Mouse (Mus musculus) MEL (cell line): ENCODE data around the gene Nos1ap. TPM values are rescaled to one million over a fixed set of nuclear protein-coding genes. Genes with fewer than 3 reads are reported as not detected.

ENCODE experiments used
- DNase-seq: peaks from one replicate; pipeline ENCODE4 v3.0.0; 2011; ENCODE audit warnings: low read depth, low spot score
- H3K27ac ChIP-seq: 2 replicates; pipeline ENCODE4 v1.5.1; 2012; ENCODE audit warnings: low read depth, mild to moderate bottlenecking, control low read depth, low read length, moderate library complexity; ENCODE audit not compliant: control insufficient read depth
- H3K27me3 ChIP-seq, 2 experiments: fragments of 150-350 bp in 1 of 2; sonication (generic) in 1 of 2; 2 replicates each; pipeline ENCODE4 v1.6.1; 2012; ENCODE audit warnings: low read length in 2 of 2, mild to moderate bottlenecking in 2 of 2, improper control_type of control experiment in 1 of 2, moderate library complexity in 1 of 2; ENCODE audit not compliant: insufficient read depth in 2 of 2, control insufficient read depth in 1 of 2
- H3K36me3 ChIP-seq, 2 experiments: 2 replicates each; pipeline ENCODE4 v1.6.1; 2012 to 2014; ENCODE audit warnings: low read length in 2 of 2, improper control_type of control experiment in 1 of 2, inconsistent platforms in 1 of 2, mild to moderate bottlenecking in 1 of 2; ENCODE audit not compliant: insufficient read depth in 2 of 2, control insufficient read depth in 1 of 2
- H3K4me1 ChIP-seq, 2 experiments: fragments of 150-350 bp in 1 of 2; sonication (generic) in 1 of 2; 2 replicates each; pipeline ENCODE4 v1.6.1; 2012; ENCODE audit warnings: low read length in 2 of 2, improper control_type of control experiment in 1 of 2, mild to moderate bottlenecking in 1 of 2; ENCODE audit not compliant: insufficient read depth in 2 of 2, control insufficient read depth in 1 of 2
- H3K4me3 ChIP-seq, 2 experiments: fragments of 150-350 bp in 1 of 2; sonication (generic) in 1 of 2; 2 replicates each; pipeline ENCODE4 v1.5.1; 2012; ENCODE audit warnings: low read depth in 2 of 2, low read length in 2 of 2, mild to moderate bottlenecking in 2 of 2, moderate library complexity in 2 of 2, control low read depth in 1 of 2, improper control_type of control experiment in 1 of 2; ENCODE audit not compliant: control insufficient read depth in 1 of 2, insufficient read depth in 1 of 2
- H3K79me2 ChIP-seq: 2 replicates; pipeline ENCODE4 v1.6.1; 2012; ENCODE audit warnings: mild to moderate bottlenecking, low read length, moderate library complexity; ENCODE audit not compliant: control insufficient read depth, poor library complexity, insufficient read depth
- H3K9ac ChIP-seq: 2 replicates; pipeline ENCODE4 v1.6.1; 2012; ENCODE audit warnings: low read depth, mild to moderate bottlenecking, control low read depth, low read length, moderate library complexity; ENCODE audit not compliant: control insufficient read depth, poor library complexity, severe bottlenecking
- H3K9me3 ChIP-seq: fragments of 150-350 bp; sonication (generic); replicated peaks from 2 replicates; pipeline ENCODE4 v1.6.1; 2012; ENCODE audit warnings: mild to moderate bottlenecking, low read length, improper control_type of control experiment, moderate library complexity; ENCODE audit not compliant: insufficient read depth
- CTCF ChIP-seq, 3 experiments: IDR thresholded peaks in 2 of 3; conservative IDR thresholded peaks in 1 of 3; 2 replicates each; pipeline ENCODE4 v1.5.1; 2011 to 2012; ENCODE audit warnings: low read length in 3 of 3, low read depth in 2 of 3, mild to moderate bottlenecking in 2 of 3, improper control_type of control experiment in 1 of 3, inconsistent platforms in 1 of 3, mixed read lengths in 1 of 3, moderate library complexity in 1 of 3; ENCODE audit not compliant: control insufficient read depth in 1 of 3, insufficient read depth in 1 of 3, poor library complexity in 1 of 3, severe bottlenecking in 1 of 3
- GABPA ChIP-seq: IDR thresholded peaks from 2 replicates; pipeline ENCODE4 v1.6.1; 2012; ENCODE audit warnings: low read depth, mild to moderate bottlenecking, inconsistent platforms, low read length, improper control_type of control experiment, moderate library complexity
- MAFK ChIP-seq: IDR thresholded peaks from 2 replicates; pipeline ENCODE4 v1.6.1; 2011; ENCODE audit warnings: low read depth, mild to moderate bottlenecking, low read length, improper control_type of control experiment, borderline replicate concordance
- MAX ChIP-seq: IDR thresholded peaks from 2 replicates; pipeline ENCODE4 v1.6.1; 2011; ENCODE audit warnings: low read length, improper control_type of control experiment
- MAZ ChIP-seq: IDR thresholded peaks from 2 replicates; pipeline ENCODE4 v1.6.1; 2012; ENCODE audit warnings: low read depth, mild to moderate bottlenecking, inconsistent platforms, low read length, improper control_type of control experiment
- MEF2A ChIP-seq: IDR thresholded peaks from 2 replicates; pipeline ENCODE4 v1.6.1; 2014; ENCODE audit warnings: low read depth, mild to moderate bottlenecking, inconsistent platforms, low read length, improper control_type of control experiment; ENCODE audit not compliant: poor library complexity, insufficient replicate concordance, severe bottlenecking; ENCODE audit errors: extremely low read depth
- MXI1 ChIP-seq: IDR thresholded peaks from 2 replicates; pipeline ENCODE4 v1.6.1; 2011; ENCODE audit warnings: mild to moderate bottlenecking, low read depth, low read length, improper control_type of control experiment
- NELFE ChIP-seq: IDR thresholded peaks from 2 replicates; pipeline ENCODE4 v1.6.1; 2011; ENCODE audit warnings: low read depth, low read length, improper control_type of control experiment
- NRF1 ChIP-seq: IDR thresholded peaks from 2 replicates; pipeline ENCODE4 v1.6.1; 2014; ENCODE audit warnings: low read depth, mild to moderate bottlenecking, inconsistent platforms, low read length, improper control_type of control experiment, moderate library complexity; ENCODE audit not compliant: poor library complexity, insufficient read depth, severe bottlenecking
- RAD21 ChIP-seq: IDR thresholded peaks from 2 replicates; pipeline ENCODE4 v1.6.1; 2011; ENCODE audit warnings: mild to moderate bottlenecking, low read depth, low read length, improper control_type of control experiment
- SMC3 ChIP-seq: IDR thresholded peaks from 2 replicates; pipeline ENCODE4 v1.6.1; 2011; ENCODE audit warnings: low read depth, low read length, improper control_type of control experiment
- TAL1 ChIP-seq: IDR thresholded peaks from 2 replicates; pipeline ENCODE4 v1.6.1; 2012; ENCODE audit warnings: mild to moderate bottlenecking, inconsistent platforms, low read length, moderate library complexity, mixed read lengths
- TBP ChIP-seq: IDR thresholded peaks from 2 replicates; pipeline ENCODE4 v1.8.0; 2011; ENCODE audit warnings: low read depth, low read length, improper control_type of control experiment
- UBTF ChIP-seq: IDR thresholded peaks from 2 replicates; pipeline ENCODE4 v1.6.1; 2012; ENCODE audit warnings: low read depth, mild to moderate bottlenecking, inconsistent platforms, low read length, improper control_type of control experiment, moderate library complexity, borderline replicate concordance; ENCODE audit not compliant: insufficient read depth
- USF1 ChIP-seq: IDR thresholded peaks from 2 replicates; pipeline ENCODE4 v1.6.1; 2014; ENCODE audit warnings: low read depth, mild to moderate bottlenecking, inconsistent platforms, low read length, improper control_type of control experiment, moderate library complexity
- ZC3H11A ChIP-seq: IDR thresholded peaks from 2 replicates; pipeline ENCODE4 v1.6.1; 2012; ENCODE audit warnings: low read depth, mild to moderate bottlenecking, inconsistent platforms, low read length, improper control_type of control experiment
- ZKSCAN1 ChIP-seq: IDR thresholded peaks from 2 replicates; pipeline ENCODE4 v1.6.1; 2012; ENCODE audit warnings: low read depth, mild to moderate bottlenecking, inconsistent platforms, low read length, improper control_type of control experiment, moderate library complexity
- ZNF384 ChIP-seq: IDR thresholded peaks from 2 replicates; pipeline ENCODE4 v1.6.1; 2012; ENCODE audit warnings: low read depth, mild to moderate bottlenecking, inconsistent platforms, low read length, improper control_type of control experiment
- polyA plus RNA-seq, 2 experiments: library from polyadenylated mRNA; stranded (reverse) in 1 of 2; unstranded in 1 of 2; fragments of >175 nt in 1 of 2; fragments of >200 nt in 1 of 2; gene quantifications; 2 replicates each; pipeline versions ENCODE4 v1.2.1 to v1.2.4; 2012; ENCODE audit warnings: low replicate concordance in 2 of 2, low read depth in 1 of 2; ENCODE audit not compliant: insufficient read length in 2 of 2, insufficient read depth in 1 of 2, missing spikeins in 1 of 2
- total RNA-seq: library from RNA; depleted of rRNA; stranded (reverse); fragments of 300-350 nt; gene quantifications from 2 replicates; pipeline ENCODE4 v1.2.3, GENCODE M21; 2012

Nos1ap gene
- total and polyA plus RNA-seq, 3 experiments, result 0.62 to 2.4 TPM; not detected in 1

DNA sequence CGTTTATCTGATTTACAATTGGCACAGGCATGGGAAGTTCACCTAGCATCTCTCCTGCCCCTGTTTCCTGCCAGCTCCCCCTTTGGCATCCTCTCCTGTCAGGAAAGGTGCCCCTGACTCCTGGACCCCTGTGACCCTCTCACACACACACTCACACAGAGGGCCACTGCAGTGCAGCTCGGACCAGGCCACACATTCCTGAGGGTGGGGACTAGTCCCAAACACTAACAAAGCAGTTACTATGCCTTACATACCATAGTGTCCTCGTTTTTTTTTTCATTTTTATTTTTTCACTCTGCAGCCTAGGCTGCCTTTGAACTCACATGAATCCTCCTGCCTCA is 110.2 kb downstream of the Nos1ap start:
- Histone ChIP-seq H3K79me2 (no peaks in the 10 kb centered on the region), H3K27me3 (no peaks in the 10 kb centered on the region), H3K4me1 (no peaks in the 10 kb centered on the region), H3K36me3 (no peaks in the 10 kb centered on the region), H3K4me3 (no peak overlapping the region), H3K27ac (no peak overlapping the region), H3K9me3 (no peaks in the 10 kb centered on the region), H3K9ac (no peak overlapping the region)
- no peak for DNase-seq
- TF ChIP-seq MAZ (no peak), MAFK (no peak)

DNA sequence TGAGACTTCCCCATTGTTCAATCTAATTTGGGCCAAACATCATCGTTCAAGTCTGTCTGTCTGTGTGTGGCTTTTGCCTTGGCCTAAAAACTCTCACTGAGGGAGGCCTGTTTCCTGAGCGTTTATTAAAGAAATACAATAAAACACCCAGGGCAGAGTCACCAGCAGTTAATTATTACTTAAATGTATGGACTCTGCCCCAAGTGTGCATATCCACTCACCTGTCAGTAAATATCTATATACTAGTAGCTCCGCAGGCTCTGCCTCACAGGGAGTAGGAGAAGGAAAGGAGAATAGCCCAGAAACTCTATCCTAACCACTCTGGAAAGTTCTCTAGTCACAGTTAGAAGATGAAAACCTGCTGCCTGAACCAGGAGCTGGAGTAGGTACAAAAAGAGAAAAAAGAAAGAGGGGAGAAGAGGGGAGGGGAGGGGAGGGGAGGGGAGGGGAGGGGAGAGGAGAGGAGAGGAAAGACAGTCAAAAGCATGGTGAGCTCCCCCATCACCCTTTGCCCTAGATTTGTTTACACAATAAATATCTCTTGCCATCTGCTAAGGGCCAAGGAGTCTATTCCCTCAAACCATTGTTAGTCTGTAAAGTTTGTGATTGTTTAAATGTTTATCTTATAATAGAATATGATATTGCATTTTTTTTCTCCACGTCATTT is 110.7 kb downstream of the Nos1ap start:
- Histone ChIP-seq H3K4me3 (no peak overlapping the region), H3K9ac (no peak overlapping the region), H3K36me3 (no peaks in the 10 kb centered on the region), H3K9me3 (no peaks in the 10 kb centered on the region), H3K79me2 (no peaks in the 10 kb centered on the region), H3K27me3 (no peaks in the 10 kb centered on the region), H3K4me1 (no peaks in the 10 kb centered on the region), H3K27ac (no peak overlapping the region)
- TF ChIP-seq MEF2A (no peak), RAD21 (no peak)
- no peak for DNase-seq

DNA sequence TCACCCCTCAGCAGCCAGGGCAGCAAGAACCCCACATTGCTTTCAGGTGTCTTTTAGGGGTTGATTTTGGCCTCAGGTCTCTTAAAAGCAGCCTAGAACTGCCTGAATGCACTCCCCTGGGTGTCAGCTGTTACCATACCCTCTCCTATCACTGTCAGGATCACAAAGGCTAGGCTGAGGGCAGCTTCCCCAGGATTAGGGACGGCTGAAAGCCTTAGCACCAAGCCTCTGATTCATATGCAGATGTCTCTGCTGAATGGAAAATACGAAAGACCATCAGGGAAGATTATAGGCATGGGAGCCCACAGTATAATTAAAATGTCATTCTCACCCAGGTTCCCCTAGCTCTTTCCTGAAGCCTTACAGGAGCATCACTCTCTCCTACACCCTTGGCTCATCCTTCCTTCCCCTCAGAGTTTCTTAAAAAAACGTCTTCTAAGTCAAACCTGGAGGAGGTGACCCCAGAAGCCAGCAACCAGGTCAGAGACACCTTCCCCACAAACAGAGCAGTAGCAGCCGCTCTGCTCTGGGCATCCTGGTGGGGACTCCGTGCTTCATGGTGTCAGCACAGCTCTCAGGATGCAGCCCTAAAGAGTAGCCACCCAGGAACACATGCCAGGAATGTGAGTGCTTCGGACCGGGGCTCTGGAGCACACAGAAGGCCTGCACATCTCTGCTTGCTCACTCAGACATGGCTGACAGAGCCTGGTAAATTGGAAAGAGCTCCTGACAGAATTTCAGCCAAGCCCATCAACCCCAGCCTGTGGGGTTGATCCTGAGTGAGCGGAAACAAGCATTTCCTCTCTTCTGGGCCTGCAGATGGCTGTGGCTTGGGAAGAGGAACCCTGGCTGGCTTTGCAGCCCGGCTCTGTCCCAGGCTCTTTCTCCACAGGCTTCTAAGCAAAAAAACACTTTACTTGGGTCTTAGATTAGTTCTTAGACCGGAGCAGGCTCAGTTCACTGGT is 111.7 kb downstream of the Nos1ap start:
- H3K9ac ChIP-seq, result no peak overlapping the region
- no peaks in the 10 kb centered on the region for H3K79me2 ChIP-seq
- H3K27me3 ChIP-seq, result no peaks in the 10 kb centered on the region
- H3K36me3 ChIP-seq, result no peaks in the 10 kb centered on the region
- DNase-seq, result no peak
- no peak overlapping the region for H3K27ac ChIP-seq
- no peaks in the 10 kb centered on the region for H3K9me3 ChIP-seq
- H3K4me3 ChIP-seq, result no peak overlapping the region
- no peak for TF ChIP-seq TBP
- no peak for TF ChIP-seq GABPA
- no peak for TF ChIP-seq MXI1
- TF ChIP-seq ZNF384, result no peak
- TF ChIP-seq TAL1, result no peak
- no peak for TF ChIP-seq NRF1
- TF ChIP-seq NELFE, result no peak
- TF ChIP-seq UBTF, result no peak
- no peak for TF ChIP-seq SMC3
- TF ChIP-seq MAX, result no peak
- no peak for TF ChIP-seq ZKSCAN1
- no peak for TF ChIP-seq ZC3H11A
- no peak for TF ChIP-seq CTCF (IDR thresholded peaks at IDR 0.05 in 2 of 3, conservative IDR thresholded peaks at IDR 0.05 in 1 of 3; ENCODE audit: control insufficient read depth in 1 of 3, insufficient read depth in 1 of 3, low read depth in 2 of 3, low read length in 3 of 3, poor library complexity in 1 of 3, severe bottlenecking in 1 of 3)
- TF ChIP-seq USF1, result no peak
- no peaks in the 10 kb centered on the region for H3K4me1 ChIP-seq
